Mouse (Mus musculus) effector memory CD4-positive, alpha-beta T cell, adult 5 months (primary cell): ENCODE measurements around the gene Cd151. TPM values are rescaled to one million over a fixed set of nuclear protein-coding genes. Genes with fewer than 3 reads are reported as not detected.

Experiments
- polyA plus RNA-seq: library from polyadenylated mRNA; unstranded; fragments of 100-300 nt; shearing (Covaris generic); gene quantifications from one replicate; pipeline ENCODE4 v1.2.1, GENCODE M21; 2017

Cd151 gene
- polyA plus RNA-seq: 2.5 TPM

DNA sequence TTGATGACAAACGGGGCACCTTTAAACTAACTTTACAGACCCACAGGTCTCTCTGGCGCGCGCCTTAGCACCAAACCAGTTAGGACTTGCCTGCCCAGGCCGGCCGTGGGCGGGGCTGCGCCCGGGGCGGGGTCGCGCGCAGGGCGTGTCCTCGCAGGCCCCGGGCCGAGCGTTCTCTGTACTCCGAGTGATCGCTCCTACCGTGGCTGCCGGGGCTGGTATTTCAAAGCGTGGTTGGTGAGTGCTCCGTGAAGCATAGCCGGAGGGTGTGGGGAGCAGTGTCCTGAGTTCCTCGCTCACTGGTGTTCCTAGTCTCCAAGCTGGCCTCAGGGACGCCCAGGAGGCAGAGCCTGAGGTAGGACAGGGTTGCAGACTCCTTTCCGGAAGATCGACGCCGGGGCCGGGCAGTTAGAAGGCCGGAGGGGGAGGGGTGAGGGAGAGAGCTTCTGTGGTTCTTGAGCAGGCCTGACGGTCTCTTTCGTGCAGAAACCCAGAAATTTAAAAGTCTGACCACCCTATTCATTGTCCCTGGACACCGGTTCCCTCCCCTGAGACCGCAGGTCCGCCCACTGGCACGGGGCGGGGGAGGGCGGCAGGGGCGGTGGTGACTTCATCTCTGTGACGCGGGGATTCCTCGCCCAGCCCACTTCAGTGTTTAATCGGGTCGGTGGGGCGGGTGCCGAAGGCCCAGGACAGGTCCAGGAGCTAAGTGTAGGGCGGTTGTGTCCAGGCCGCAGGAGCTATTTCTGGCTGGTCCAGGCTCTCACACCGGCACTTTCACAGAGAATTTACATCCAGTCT is at the start of gene Cd151:
Cd151 (plus strand) TSS at position 163 of the 801 bp plus-strand sequence.

DNA sequence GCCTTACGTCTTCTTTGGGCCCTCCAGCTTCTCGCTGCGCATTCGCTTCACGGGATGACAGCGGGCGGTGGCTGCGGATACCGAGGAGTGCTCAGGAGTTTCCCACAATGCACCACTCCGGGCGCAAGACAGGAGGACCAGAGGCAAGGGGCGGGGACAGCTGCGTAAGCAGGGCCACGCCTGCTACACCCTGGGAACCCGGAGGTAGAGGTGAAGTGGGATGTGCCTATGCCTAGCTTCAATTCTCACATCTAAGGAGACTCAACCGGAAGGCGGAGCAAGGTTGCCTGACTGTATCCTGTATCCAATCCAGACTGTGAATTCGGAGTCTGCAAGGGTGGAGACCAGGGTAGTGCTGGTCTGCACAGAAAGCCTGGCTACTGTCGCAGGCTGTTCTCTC is 37.9 kb upstream of the Cd151 start, which contains the start of gene Cend1:
Cend1 (minus strand) TSS at position 182 of the 400 bp plus-strand sequence.

DNA sequence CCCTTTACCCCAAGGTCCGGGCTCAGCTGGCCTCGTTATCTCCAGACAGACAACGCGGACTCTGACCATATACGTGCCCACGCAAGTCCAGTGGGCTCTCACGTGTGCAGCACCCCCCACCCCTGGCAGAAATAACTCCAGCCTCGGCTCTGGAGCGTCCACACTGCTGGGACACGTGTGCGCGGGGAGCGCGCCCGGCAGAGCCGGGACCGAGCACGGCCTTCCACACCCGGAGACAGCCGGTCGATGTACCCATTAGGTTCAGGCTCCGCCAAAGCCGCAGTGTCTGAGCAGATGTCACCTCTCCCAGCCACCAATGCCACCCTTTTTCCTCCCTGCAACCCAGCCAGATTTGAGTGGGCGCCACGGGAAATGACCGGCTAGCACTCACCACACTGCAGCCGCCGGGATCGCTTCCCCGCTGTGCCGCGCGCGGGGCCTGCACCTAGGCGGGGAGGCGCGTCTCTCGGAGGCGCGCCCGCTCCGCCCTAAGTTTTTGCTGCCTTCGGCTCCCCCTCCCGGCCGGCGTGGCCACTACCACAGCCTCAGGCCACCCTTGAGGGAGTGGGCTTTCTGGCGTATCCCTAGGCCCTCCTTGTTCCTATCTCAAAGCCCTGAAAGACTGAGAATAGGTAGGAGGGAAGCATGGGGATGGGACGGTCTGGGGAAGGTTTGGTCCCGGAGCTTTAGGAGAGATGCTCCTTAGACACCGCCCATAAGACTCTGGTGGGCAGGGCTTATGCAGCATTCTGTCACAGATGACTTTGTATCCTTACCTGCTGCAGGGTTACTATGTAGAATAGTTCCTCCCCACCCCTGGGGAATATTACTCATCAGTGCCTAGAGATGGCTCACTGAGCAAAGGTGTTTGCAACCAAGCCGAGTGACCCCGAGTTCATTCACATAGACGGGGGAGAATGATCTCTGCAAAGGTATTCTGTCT is 29.7 kb upstream of the Cd151 start, which contains the start of gene Slc25a22:
Slc25a22 (minus strand) TSS at position 715 of the 943 bp plus-strand sequence.

DNA sequence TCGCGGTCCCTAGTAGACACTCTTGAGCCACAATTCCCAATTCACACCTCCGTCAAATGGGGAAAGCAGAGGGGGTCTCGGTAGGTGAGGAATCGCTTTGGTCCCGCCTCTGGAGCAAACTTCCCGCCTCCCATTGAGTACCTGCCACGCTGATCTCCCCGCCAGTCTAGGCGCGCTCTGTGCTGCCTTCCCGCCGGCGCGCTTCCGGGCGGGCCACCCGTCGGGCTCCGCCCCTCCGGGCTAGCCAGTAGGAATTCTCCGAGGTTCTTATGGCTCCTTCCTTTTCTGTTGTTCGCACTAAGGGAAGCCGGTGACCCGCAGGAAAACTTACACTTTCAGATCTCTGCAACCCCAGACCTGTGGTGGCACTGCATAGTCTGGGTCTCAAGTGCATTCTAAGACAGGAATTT is 23.4 kb upstream of the Cd151 start, which contains the start of gene Pidd1:
Pidd1 (minus strand) TSS at position 198 of the 410 bp plus-strand sequence.

DNA sequence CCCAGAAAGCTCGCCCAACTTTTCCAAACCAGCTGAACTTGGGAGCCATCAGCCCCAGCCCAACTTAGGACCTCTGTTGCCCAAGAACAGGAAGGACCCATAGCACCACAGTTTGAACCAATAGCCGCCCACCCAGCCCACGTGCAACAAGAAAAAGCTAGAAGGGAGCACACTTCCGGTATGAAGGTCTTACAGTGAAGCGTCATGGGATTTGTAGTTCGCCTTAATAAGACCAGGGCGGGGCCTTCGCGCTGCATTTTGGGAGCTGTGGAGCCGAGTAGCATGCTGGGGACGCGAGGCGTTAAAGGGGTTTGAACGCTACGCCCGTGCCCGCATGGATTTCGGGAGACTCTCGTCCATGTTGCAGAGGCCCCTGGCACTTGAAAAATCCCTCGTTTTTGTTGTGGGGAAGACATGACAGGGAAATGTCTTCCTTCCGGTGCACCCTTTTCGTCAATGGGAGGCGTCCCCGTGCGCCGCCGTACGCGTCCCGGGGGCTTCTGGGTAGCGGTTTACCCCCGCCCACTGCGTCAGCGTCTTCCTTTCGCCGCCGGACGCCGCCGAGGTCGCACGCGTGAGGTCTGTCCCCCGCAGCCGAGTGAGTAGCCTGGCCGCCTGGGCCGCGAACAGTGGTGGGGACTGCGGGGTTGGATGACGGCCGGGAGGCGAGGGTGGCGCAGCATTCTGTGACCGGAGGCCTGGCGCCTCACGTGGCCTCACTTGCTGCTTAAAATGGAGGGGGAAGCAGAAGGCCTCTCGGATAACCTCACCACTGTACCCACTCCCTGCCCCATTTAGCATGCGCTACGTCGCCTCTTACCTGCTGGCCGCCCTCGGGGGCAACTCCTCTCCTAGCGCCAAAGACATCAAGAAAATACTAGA is 19.8 kb upstream of the Cd151 start, which contains the start of gene Rplp2:
Rplp2 (plus strand) TSS at position 261 of the 882 bp plus-strand sequence.

DNA sequence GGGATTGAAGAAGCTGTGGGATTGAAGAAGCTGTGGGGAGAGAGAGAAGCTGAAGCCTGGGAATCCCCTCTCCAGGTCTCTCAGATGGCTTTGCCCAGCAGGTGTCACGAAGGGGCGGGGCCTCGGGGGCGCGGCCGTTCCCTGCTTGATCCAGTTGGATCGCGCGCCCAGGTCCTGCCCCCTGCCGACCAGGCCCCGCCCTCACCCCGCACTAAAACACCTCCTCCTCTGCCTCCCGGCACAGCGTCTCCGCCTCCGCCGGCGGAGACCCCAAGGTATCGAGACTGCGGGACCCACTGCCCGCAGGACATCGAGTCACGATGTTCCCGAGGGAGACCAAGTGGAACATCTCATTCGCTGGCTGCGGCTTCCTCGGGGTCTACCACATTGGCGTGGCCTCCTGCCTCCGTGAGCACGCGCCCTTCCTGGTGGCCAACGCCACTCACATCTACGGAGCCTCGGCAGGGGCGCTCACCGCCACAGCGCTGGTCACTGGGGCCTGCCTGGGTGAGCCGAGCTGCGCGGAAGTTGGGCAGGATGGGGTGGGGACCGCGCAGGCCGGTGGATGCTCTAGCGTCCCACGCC is 12.1 kb upstream of the Cd151 start, which contains the start of gene Pnpla2:
Pnpla2 (plus strand) TSS at position 232 of the 585 bp plus-strand sequence.

DNA sequence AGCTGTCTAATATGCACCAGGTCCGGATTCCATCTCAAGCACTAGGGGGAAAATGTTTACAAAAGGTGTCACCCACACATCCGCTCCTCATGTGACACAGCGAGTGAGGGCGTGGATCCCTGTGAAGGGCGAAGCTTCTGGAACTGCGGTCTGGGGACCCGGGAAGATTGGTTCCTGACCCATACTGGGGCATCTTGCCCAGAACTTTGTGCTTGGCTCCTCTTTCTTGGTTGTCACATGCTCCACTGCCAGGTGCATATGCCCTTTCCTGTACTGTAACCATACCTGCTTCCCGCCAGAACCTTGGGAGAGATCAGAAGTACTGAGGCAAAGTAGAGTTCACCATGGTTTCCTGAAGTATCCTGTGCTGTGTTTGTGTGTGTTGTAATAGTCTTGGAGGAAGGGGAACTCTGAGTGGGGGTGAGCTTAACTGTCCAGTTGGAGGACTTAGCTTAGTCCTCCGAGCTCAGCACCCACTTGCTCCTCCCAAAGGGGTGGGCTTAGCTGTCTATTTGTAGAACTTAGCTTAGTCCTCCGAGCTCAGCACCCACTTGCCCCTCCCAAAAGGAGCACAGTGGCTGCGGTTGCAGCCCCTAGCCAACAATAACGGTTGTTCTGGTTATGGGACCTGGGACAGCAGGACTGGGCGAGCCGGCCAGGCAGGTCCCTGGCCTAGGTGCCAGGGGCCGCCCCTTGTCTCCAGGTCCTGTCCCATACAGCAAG is 6.6 kb upstream of the Cd151 start, which contains the start of gene Cracr2b:
Cracr2b (plus strand) TSS at position 704 of the 723 bp plus-strand sequence.

DNA sequence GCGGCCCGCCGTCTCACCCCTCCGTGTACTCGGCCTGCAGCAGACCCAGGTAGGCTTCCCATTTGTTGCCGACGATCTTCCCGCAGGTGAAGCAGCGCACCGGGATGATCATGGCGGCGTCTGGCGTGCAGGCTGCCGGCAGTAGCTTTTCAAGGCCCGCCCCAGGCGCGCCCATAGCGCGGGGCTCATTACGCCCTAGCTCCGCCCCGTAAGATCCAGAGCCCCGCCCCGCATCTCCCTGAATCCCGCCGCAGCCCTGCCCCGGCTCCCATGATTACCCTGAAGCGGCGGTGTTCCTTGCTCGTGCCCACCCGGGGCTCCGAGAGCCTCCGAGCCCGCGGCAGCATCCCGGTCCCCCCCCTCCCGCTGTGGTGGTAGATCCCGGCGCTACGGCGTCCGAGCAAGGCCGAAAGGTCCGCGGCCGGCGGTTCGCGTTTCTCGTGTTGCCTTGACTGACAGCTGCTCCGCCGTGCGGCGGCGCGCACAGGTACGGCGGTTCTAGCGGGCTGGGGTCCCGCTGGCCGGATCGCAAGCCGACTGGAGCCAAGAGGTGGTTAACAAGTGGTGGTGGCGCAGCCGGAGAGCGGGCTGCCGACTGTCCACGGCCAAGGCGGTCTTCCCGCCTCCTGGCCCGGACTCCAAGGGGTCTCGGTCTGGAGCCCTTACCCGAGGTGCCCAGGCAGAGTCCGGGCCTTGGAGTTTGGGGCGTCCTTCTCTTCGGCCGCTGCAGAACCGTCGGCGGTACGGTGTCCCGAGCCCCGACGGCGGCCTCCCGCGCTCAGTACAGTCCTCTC is 8.0 kb downstream of the Cd151 start, which contains the start of the genes Polr2l and Tspan4:
Polr2l (minus strand) TSS at position 122 of the 794 bp plus-strand sequence.
Tspan4 (plus strand) TSS at position 230 of the 794 bp plus-strand sequence.

Other genes with a start within 250 kb of the Cd151 start
- gene Phrf1, start 238.6 kb upstream of the Cd151 start, polyA plus RNA-seq: 81.8 TPM
- gene Irf7, start 200.9 kb upstream of the Cd151 start, polyA plus RNA-seq: 210 TPM
- not detected for gene Cdhr5, start 190.6 kb upstream of the Cd151 start, polyA plus RNA-seq
- gene Sct, start 188.3 kb upstream of the Cd151 start, polyA plus RNA-seq: not detected
- not detected for gene Drd4, start 175.4 kb upstream of the Cd151 start, polyA plus RNA-seq
- gene Deaf1, start 139.7 kb upstream of the Cd151 start, polyA plus RNA-seq: 52.5 TPM
- gene Tmem80, start 139.7 kb upstream of the Cd151 start, polyA plus RNA-seq: 21.2 TPM
- gene Eps8l2, start 128.5 kb upstream of the Cd151 start, polyA plus RNA-seq: not detected
- gene Taldo1, start 75.2 kb upstream of the Cd151 start, polyA plus RNA-seq: 199 TPM
- 24.6 TPM for gene Gatd1, start 53.3 kb upstream of the Cd151 start, polyA plus RNA-seq
- gene Cend1, start 37.9 kb upstream of the Cd151 start, polyA plus RNA-seq: not detected
- gene Slc25a22, start 29.5 kb upstream of the Cd151 start, polyA plus RNA-seq: 50.9 TPM
- gene Pidd1, start 23.4 kb upstream of the Cd151 start, polyA plus RNA-seq: 3.6 TPM
- 1,923 TPM for gene Rplp2, start 20.0 kb upstream of the Cd151 start, polyA plus RNA-seq
- 131 TPM for gene Pnpla2, start 12.2 kb upstream of the Cd151 start, polyA plus RNA-seq
- gene Cracr2b, start 6.3 kb upstream of the Cd151 start, polyA plus RNA-seq: 0.66 TPM
- 21.1 TPM for gene Polr2l, start 7.7 kb downstream of the Cd151 start, polyA plus RNA-seq
- 0.44 TPM for gene Tspan4, start 7.8 kb downstream of the Cd151 start, polyA plus RNA-seq
- gene Chid1, start 72.5 kb downstream of the Cd151 start, polyA plus RNA-seq: 11.3 TPM
- 47.9 TPM for gene Ap2a2, start 94.8 kb downstream of the Cd151 start, polyA plus RNA-seq
- 0.27 TPM for gene Muc6, start 187.9 kb downstream of the Cd151 start, polyA plus RNA-seq
- gene Muc2, start 222.9 kb downstream of the Cd151 start, polyA plus RNA-seq: not detected